Mouse (Mus musculus) stomach, embryonic 14.5 days (tissue): ENCODE results near the gene Gadd45gip1. TPM values are rescaled to one million over a fixed set of nuclear protein-coding genes. Genes with fewer than 3 reads are reported as not detected.

Source experiments
- ATAC-seq: fragments of 200-750 bp; cut with Nextera tagmentation; 2 replicates; pipeline ENCODE4 v1.8.0; 2017; ENCODE audit warnings: low read depth, moderate TSS enrichment; ENCODE audit not compliant: insufficient number of reproducible peaks, insufficient read depth, low FRiP score
- H3K27ac ChIP-seq: fragments of 300-500 bp; sonication (generic); 2 replicates; pipeline ENCODE4 v1.5.1; 2014; ENCODE audit warnings: mild to moderate bottlenecking, low read length, moderate library complexity, mixed read lengths
- H3K27me3 ChIP-seq: fragments of 300-500 bp; sonication (generic); 2 replicates; pipeline ENCODE4 v1.6.1; 2014; ENCODE audit warnings: low read length, control low read depth, mixed read lengths; ENCODE audit not compliant: control insufficient read depth, insufficient read depth
- H3K36me3 ChIP-seq: fragments of 300-500 bp; sonication (generic); 2 replicates; pipeline ENCODE4 v1.6.1; 2014; ENCODE audit warnings: mild to moderate bottlenecking, control low read depth, low read length, moderate library complexity, mixed read lengths; ENCODE audit not compliant: control insufficient read depth, insufficient read depth
- H3K4me1 ChIP-seq: fragments of 300-500 bp; sonication (generic); 2 replicates; pipeline ENCODE4 v1.6.1; 2014; ENCODE audit warnings: low read length, control low read depth, mixed read lengths; ENCODE audit not compliant: control insufficient read depth, insufficient read depth
- H3K4me2 ChIP-seq: fragments of 300-500 bp; sonication (generic); replicated peaks from 2 replicates; pipeline ENCODE4 v1.6.1; 2014; ENCODE audit warnings: low read depth, low read length, control low read depth
- H3K4me3 ChIP-seq: fragments of 300-500 bp; sonication (generic); 2 replicates; pipeline ENCODE4 v1.5.1; 2014; ENCODE audit warnings: low read depth, low read length, control low read depth
- H3K9ac ChIP-seq: fragments of 300-500 bp; sonication (generic); replicated peaks from 2 replicates; pipeline ENCODE4 v1.6.1; 2014; ENCODE audit warnings: low read depth, mild to moderate bottlenecking, control low read depth, low read length, moderate library complexity, mixed read lengths
- H3K9me3 ChIP-seq: fragments of 300-500 bp; sonication (generic); 2 replicates; pipeline ENCODE4 v1.6.1; 2016; ENCODE audit warnings: low read depth, low read length, control low read depth; ENCODE audit not compliant: control insufficient read depth
- WGBS: fragments of 180-500 bp; shearing (Covaris S2); extraction: QIAGEN DNeasy Blood & Tissue Kit; methylation state at CpG from one replicate; pipeline ENCODE4 v1.1.7; 2014; 5-methylcytosine and 5-hydroxymethylcytosine counted together
- microRNA-seq: library from miRNA; unstranded; fragments of <30 nt; microRNA quantifications from one replicate; pipeline ENCODE4, GENCODE M21; 2016
- polyA plus RNA-seq: library from polyadenylated mRNA; unstranded; fragments of >200 nt; fragmentation: Nextera tagmentation; extraction: Ambion mirVana; gene quantifications from 2 replicates; pipeline ENCODE4 v1.2.1, GENCODE M21; 2014

Gene Gadd45gip1
- polyA plus RNA-seq, 1 experiment from 2014 or later, result 50.5 TPM

- WGBS, result 56% methylated on average over 4 of the region's 4 CpGs
- H3K36me3 ChIP-seq, result peaks cover 10% of the 10 kb centered on the region
These were observed 41.7 kb downstream of the Gadd45gip1 start for GRCm38 (mm10) chr8:84873016-84873415.

GRCm38 (mm10) chr8:84874339-84874738 is 43.0 kb downstream of the Gadd45gip1 start:
- peaks cover 9% of the 10 kb centered on the region; the same call in 1 of the 2 replicates for H3K4me1 ChIP-seq
- no peaks in the 10 kb centered on the region; the same call in 1 of the 2 replicates for H3K36me3 ChIP-seq
- H3K27me3 ChIP-seq, result no peaks in the 10 kb centered on the region
- no peak overlapping the region for H3K4me3 ChIP-seq
- WGBS, result 89% methylated on average over 3 of the region's 3 CpGs
- ATAC-seq, result no peak
- no peak overlapping the region for H3K4me2 ChIP-seq
- H3K9me3 ChIP-seq, result no peaks in the 10 kb centered on the region
- no peak overlapping the region for H3K27ac ChIP-seq
- no peak overlapping the region for H3K9ac ChIP-seq

More at GRCm38 (mm10) chr8:84873016-84873415, 41.7 kb downstream of the Gadd45gip1 start:
- Histone ChIP-seq H3K4me1 (peaks cover 9% of the 10 kb centered on the region; the same call in 1 of the 2 replicates), H3K27ac (no peak overlapping the region), H3K9ac (no peak overlapping the region), H3K27me3 (no peaks in the 10 kb centered on the region), H3K4me3 (peak overlapping the region; percentile 49), H3K4me2 (peak overlapping the region; percentile 99), H3K9me3 (no peaks in the 10 kb centered on the region)
- no peak for ATAC-seq

- WGBS, result 80% methylated on average over 3 of the region's 3 CpGs
- no peak for ATAC-seq
- peaks cover 6% of the 10 kb centered on the region; the same call in 1 of the 2 replicates for H3K4me1 ChIP-seq
- H3K27ac ChIP-seq, result no peak overlapping the region
- H3K4me3 ChIP-seq, result no peak overlapping the region
- H3K9ac ChIP-seq, result no peak overlapping the region
- H3K27me3 ChIP-seq, result no peaks in the 10 kb centered on the region
- H3K36me3 ChIP-seq, result no peaks in the 10 kb centered on the region
- no peaks in the 10 kb centered on the region for H3K9me3 ChIP-seq
- no peak overlapping the region for H3K4me2 ChIP-seq
These were observed 46.1 kb downstream of the Gadd45gip1 start for GRCm38 (mm10) chr8:84877297-84878035.

- 61% methylated on average over 1 of the region's 1 CpGs for WGBS
- Histone ChIP-seq H3K9me3 (no peaks in the 10 kb centered on the region), H3K27me3 (no peaks in the 10 kb centered on the region), H3K27ac (no peak overlapping the region), H3K4me3 (no peak overlapping the region), H3K36me3 (no peaks in the 10 kb centered on the region), H3K9ac (no peak overlapping the region), H3K4me2 (no peak overlapping the region), H3K4me1 (no peaks in the 10 kb centered on the region)
- no peak for ATAC-seq
These were observed 47.6 kb downstream of the Gadd45gip1 start for GRCm38 (mm10) chr8:84878915-84879314.

- H3K4me3 ChIP-seq, result no peak overlapping the region
- no peaks in the 10 kb centered on the region for H3K27me3 ChIP-seq
- H3K36me3 ChIP-seq, result peaks cover 16% of the 10 kb centered on the region
- WGBS, result 91% methylated on average over 4 of the region's 4 CpGs
- H3K4me2 ChIP-seq, result no peak overlapping the region
- no peak overlapping the region for H3K9ac ChIP-seq
- no peak overlapping the region for H3K27ac ChIP-seq
- H3K9me3 ChIP-seq, result no peaks in the 10 kb centered on the region
- no peak for ATAC-seq
- no peaks in the 10 kb centered on the region for H3K4me1 ChIP-seq
These were observed 53.4 kb downstream of the Gadd45gip1 start for GRCm38 (mm10) chr8:84884728-84885127.

Small RNAs within 50 kb of the gene (microRNA-seq; reads per million reads assigned to microRNA genes)
- 1.8 reads per million for gene Mir7069

Other genes starting within 250 kb of the Gadd45gip1 start
- 73.1 and 83.4 TPM in 2 replicates for gene Ier2, start 168.7 kb upstream of the Gadd45gip1 start, polyA plus RNA-seq
- 64.6 and 65.7 TPM in 2 replicates for gene Trmt1, start 145.2 kb upstream of the Gadd45gip1 start, polyA plus RNA-seq
- 25.1 and 25.7 TPM in 2 replicates for gene Nacc1, start 143.7 kb upstream of the Gadd45gip1 start, polyA plus RNA-seq
- gene Lyl1, start 130.1 kb upstream of the Gadd45gip1 start, polyA plus RNA-seq, result 4.6 and 5.0 TPM in 2 replicates
- gene G430095P16Rik, start 108.5 kb upstream of the Gadd45gip1 start, polyA plus RNA-seq, result 2.8 and 5.0 TPM in 2 replicates
- 37.8 and 40.5 TPM in 2 replicates for gene Nfix, start 31.2 kb upstream of the Gadd45gip1 start, polyA plus RNA-seq
- 7.1 and 7.6 TPM in 2 replicates for gene Dand5, start 8.7 kb upstream of the Gadd45gip1 start, polyA plus RNA-seq
- gene Rad23a, start 9.1 kb downstream of the Gadd45gip1 start, polyA plus RNA-seq, result 119 and 125 TPM in 2 replicates
- 669 and 791 TPM in 2 replicates for gene Calr, start 15.4 kb downstream of the Gadd45gip1 start, polyA plus RNA-seq
- 83.7 and 88.9 TPM in 2 replicates for gene Farsa, start 25.5 kb downstream of the Gadd45gip1 start, polyA plus RNA-seq
- 65.4 and 77.8 TPM in 2 replicates for gene Syce2, start 40.6 kb downstream of the Gadd45gip1 start, polyA plus RNA-seq
- 29.3 and 30.8 TPM in 2 replicates for gene Gcdh, start 62.4 kb downstream of the Gadd45gip1 start, polyA plus RNA-seq
- gene Klf1, start 70.4 kb downstream of the Gadd45gip1 start, polyA plus RNA-seq, result 2.3 and 2.4 TPM in 2 replicates
- 14.7 and 17.9 TPM in 2 replicates for gene Dnase2a, start 77.0 kb downstream of the Gadd45gip1 start, polyA plus RNA-seq
- gene Mast1, start 105.8 kb downstream of the Gadd45gip1 start, polyA plus RNA-seq, result 2.2 and 3.2 TPM in 2 replicates
- gene Rtbdn, start 115.5 kb downstream of the Gadd45gip1 start, polyA plus RNA-seq, result 0.20 TPM in 1 of 2 replicates, not detected in the other
- gene Gm49661, start 137.9 kb downstream of the Gadd45gip1 start, polyA plus RNA-seq, result not detected in 2 replicates
- 799 and 888 TPM in 2 replicates for gene Prdx2, start 138.1 kb downstream of the Gadd45gip1 start, polyA plus RNA-seq
- 114 and 125 TPM in 2 replicates for gene Rnaseh2a, start 138.2 kb downstream of the Gadd45gip1 start, polyA plus RNA-seq
- gene Junb, start 147.2 kb downstream of the Gadd45gip1 start, polyA plus RNA-seq, result 16.9 and 23.4 TPM in 2 replicates
- gene Hook2, start 159.1 kb downstream of the Gadd45gip1 start, polyA plus RNA-seq, result 34.5 and 34.6 TPM in 2 replicates
- gene Best2, start 183.0 kb downstream of the Gadd45gip1 start, polyA plus RNA-seq, result 0.29 and 0.38 TPM in 2 replicates
- 101 and 103 TPM in 2 replicates for gene Asna1, start 193.8 kb downstream of the Gadd45gip1 start, polyA plus RNA-seq
- gene Trir, start 195.3 kb downstream of the Gadd45gip1 start, polyA plus RNA-seq, result 132 and 136 TPM in 2 replicates
- gene Tnpo2, start 205.4 kb downstream of the Gadd45gip1 start, polyA plus RNA-seq, result 19.0 and 26.5 TPM in 2 replicates
- gene Fbxw9, start 228.5 kb downstream of the Gadd45gip1 start, polyA plus RNA-seq, result 31.9 and 32.6 TPM in 2 replicates
- gene Gm5741, start 236.5 kb downstream of the Gadd45gip1 start, polyA plus RNA-seq, result not detected in 2 replicates
- gene Dhps, start 240.2 kb downstream of the Gadd45gip1 start, polyA plus RNA-seq, result 51.9 and 53.9 TPM in 2 replicates
- 144 and 153 TPM in 2 replicates for gene Wdr83os, start 249.2 kb downstream of the Gadd45gip1 start, polyA plus RNA-seq
- gene Wdr83, start 249.8 kb downstream of the Gadd45gip1 start, polyA plus RNA-seq, result 45.0 and 46.4 TPM in 2 replicates